Mouse (Mus musculus): ENCODE measurements around the gene Aire. TPM values are rescaled to one million over a fixed set of nuclear protein-coding genes. Genes with fewer than 3 reads are reported as not detected.

Aire gene
- polyA plus RNA-seq (2016; fragmentation: Nextera tagmentation; extraction: Ambion mirVana) = 0.17 and 0.22 TPM in 2 replicates

GRCm38 (mm10) chr10:78043406-78043836, at the start of gene Aire:
Gene Aire (minus strand): TSS chr10:78043610.
- 3% methylated on average over 27 of the region's 27 CpGs for WGBS
- no peak within 1 kb of the TSS for H3K27ac ChIP-seq
- H3K4me2 ChIP-seq (replicated peaks) = peak within 1 kb of the TSS; percentile 56
- peak within 1 kb of the TSS; percentile 26 for H3K4me3 ChIP-seq
- H3K4me1 ChIP-seq = 0 out of 2 replicates have a peak, but pooled peaks cover 6% of the 10 kb centered on the region
- H3K9me3 ChIP-seq = no peaks in the 10 kb centered on the region
- peak; percentile 66 for ATAC-seq (ENCODE audit: low FRiP score, low read depth)
- H3K27me3 ChIP-seq (replicated peaks) = no peaks in the 10 kb centered on the region
- H3K36me3 ChIP-seq = no peaks in the 10 kb centered on the region
- no peak within 1 kb of the TSS for H3K9ac ChIP-seq

DNA sequence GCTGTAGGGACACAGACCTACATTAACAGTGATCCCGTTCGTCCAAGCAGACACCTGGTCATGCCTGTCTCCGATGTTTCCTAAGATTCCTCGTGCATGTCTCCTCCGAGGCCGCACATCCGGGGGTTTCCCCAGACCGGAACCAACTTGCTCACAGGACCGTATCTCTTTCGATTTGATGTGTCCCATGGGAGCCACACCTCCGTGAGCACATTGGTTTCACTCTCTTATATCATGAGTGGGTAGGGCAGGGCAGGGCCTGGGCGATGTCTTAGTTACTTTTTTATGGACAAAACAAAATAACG, 49.3 kb upstream of the Aire start:
- H3K9me3 ChIP-seq = no peaks in the 10 kb centered on the region
- WGBS = 90% methylated on average over 13 of the region's 13 CpGs
- H3K36me3 ChIP-seq = no peaks in the 10 kb centered on the region
- no peaks in the 10 kb centered on the region for H3K4me1 ChIP-seq
- H3K27ac ChIP-seq = no peak overlapping the region
- no peaks in the 10 kb centered on the region for H3K27me3 ChIP-seq (replicated peaks)
- H3K4me2 ChIP-seq (replicated peaks) = no peak overlapping the region
- no peak for ATAC-seq (ENCODE audit: low FRiP score, low read depth)
- no peak overlapping the region for H3K4me3 ChIP-seq
- no peak overlapping the region for H3K9ac ChIP-seq

- Histone ChIP-seq H3K4me2 (replicated peaks) (no peak overlapping the region), H3K27ac (no peak overlapping the region), H3K27me3 (replicated peaks) (no peaks in the 10 kb centered on the region), H3K4me3 (no peak overlapping the region), H3K9me3 (no peaks in the 10 kb centered on the region), H3K4me1 (no peaks in the 10 kb centered on the region), H3K36me3 (no peaks in the 10 kb centered on the region), H3K9ac (no peak overlapping the region)
- ATAC-seq (ENCODE audit: low FRiP score, low read depth) = no peak
- WGBS = 89% methylated on average over 23 of the region's 23 CpGs
These were observed 48.7 kb upstream of the Aire start for GRCm38 (mm10) chr10:78091865-78092724.

GRCm38 (mm10) chr10:78090706-78091491, 47.5 kb upstream of the Aire start:
- H3K4me3 ChIP-seq = no peak overlapping the region
- no peak overlapping the region for H3K27ac ChIP-seq
- no peak for ATAC-seq (ENCODE audit: low FRiP score, low read depth)
- no peaks in the 10 kb centered on the region for H3K27me3 ChIP-seq (replicated peaks)
- H3K4me1 ChIP-seq = no peaks in the 10 kb centered on the region
- 86% methylated on average over 4 of the region's 4 CpGs for WGBS
- no peaks in the 10 kb centered on the region for H3K9me3 ChIP-seq
- no peak overlapping the region for H3K9ac ChIP-seq
- H3K4me2 ChIP-seq (replicated peaks) = no peak overlapping the region
- no peaks in the 10 kb centered on the region for H3K36me3 ChIP-seq

DNA sequence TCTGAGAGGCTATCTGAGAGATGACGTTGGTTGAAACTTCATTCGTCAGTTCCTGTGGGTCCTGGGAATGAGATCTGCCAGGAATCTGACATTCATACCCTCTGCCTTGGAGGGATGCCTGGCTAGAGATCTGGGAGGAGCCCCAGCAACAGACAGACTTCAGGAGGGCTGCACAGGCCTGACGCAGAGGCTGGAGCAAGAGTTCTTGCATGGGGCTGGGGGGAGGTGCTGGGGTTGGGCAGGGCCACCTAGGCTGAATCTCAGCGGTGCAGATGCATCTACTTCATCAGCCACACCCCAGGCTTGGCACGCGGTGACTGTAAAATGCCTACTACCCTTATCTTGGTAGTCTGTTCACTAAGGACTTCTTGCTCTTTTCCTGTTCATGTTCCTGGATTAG, 46.8 kb upstream of the Aire start:
- 65% methylated on average over 6 of the region's 6 CpGs for WGBS
- Histone ChIP-seq H3K4me3 (no peak overlapping the region), H3K36me3 (no peaks in the 10 kb centered on the region), H3K4me1 (no peaks in the 10 kb centered on the region), H3K27ac (no peak overlapping the region), H3K9ac (no peak overlapping the region), H3K4me2 (replicated peaks) (no peak overlapping the region), H3K27me3 (replicated peaks) (no peaks in the 10 kb centered on the region), H3K9me3 (no peaks in the 10 kb centered on the region)
- no peak for ATAC-seq (ENCODE audit: low FRiP score, low read depth)

- H3K36me3 ChIP-seq = no peaks in the 10 kb centered on the region
- ATAC-seq (ENCODE audit: low FRiP score, low read depth) = no peak
- no peak overlapping the region for H3K4me2 ChIP-seq (replicated peaks)
- H3K4me1 ChIP-seq = no peaks in the 10 kb centered on the region
- H3K27ac ChIP-seq = no peak overlapping the region
- H3K9ac ChIP-seq = no peak overlapping the region
- WGBS = 89% methylated on average over 6 of the region's 6 CpGs
- no peak overlapping the region for H3K4me3 ChIP-seq
- no peaks in the 10 kb centered on the region for H3K9me3 ChIP-seq
- no peaks in the 10 kb centered on the region for H3K27me3 ChIP-seq (replicated peaks)
These were observed 43.7 kb upstream of the Aire start for GRCm38 (mm10) chr10:78087101-78087511.

DNA sequence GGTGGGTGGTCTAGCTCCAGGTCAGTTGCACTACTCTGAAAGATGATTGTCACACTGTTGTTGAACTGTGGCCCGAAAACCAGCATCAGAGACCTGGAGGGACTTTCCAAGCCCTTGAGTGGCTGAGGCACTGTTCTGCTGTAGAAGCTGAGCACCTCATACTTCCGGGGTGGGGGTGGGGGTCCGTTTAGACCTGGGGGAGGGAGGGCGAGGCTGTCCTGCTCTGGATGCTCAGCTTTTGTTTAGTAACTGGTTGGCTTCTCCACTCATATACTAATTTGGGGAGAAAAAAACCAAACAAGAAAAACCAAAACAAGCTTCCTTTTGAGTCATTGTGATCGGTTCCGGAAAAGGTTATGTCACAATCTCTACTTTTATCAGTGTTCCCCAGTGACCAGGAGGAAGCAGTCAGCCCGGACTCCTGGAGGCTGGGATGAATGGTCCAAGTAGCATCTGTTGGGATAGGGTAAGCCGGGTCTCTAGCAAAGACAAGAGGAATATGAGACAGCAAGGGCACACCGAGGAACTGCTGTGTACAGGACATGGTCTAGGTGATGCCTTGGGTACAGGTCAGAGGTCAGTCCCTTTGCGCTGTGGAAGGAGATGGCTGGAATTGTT, 43.1 kb upstream of the Aire start:
- Histone ChIP-seq H3K36me3 (no peaks in the 10 kb centered on the region), H3K9me3 (no peaks in the 10 kb centered on the region)
- 85% methylated on average over 10 of the region's 10 CpGs for WGBS

DNA sequence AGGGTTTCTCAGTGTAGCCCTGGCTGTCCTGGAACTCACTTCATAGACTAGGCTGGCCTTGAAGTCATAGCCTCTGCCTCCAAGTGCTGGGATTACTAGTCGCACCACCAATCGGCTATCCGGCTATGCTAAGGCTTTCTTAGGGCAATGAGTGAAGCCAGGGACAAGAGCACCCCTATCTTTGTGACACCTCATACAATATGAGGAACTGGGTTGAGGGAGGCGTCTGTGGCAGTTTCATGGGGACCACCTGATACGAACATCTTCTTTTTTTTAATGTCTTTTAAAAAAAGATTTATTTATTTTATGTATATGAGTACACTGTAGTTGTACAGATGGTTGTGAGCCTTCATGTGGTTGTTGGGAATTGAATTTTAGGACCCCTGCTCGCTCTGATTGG, 42.3 kb upstream of the Aire start:
- WGBS = 93% methylated on average over 6 of the region's 6 CpGs
- no peak for ATAC-seq (ENCODE audit: low FRiP score, low read depth)
- Histone ChIP-seq H3K9me3 (no peaks in the 10 kb centered on the region), H3K4me1 (no peaks in the 10 kb centered on the region), H3K27me3 (replicated peaks) (no peaks in the 10 kb centered on the region), H3K4me3 (no peak overlapping the region), H3K27ac (no peak overlapping the region), H3K4me2 (replicated peaks) (no peak overlapping the region), H3K36me3 (no peaks in the 10 kb centered on the region), H3K9ac (no peak overlapping the region)

More for the DNA sequence above, 43.1 kb upstream of the Aire start:
- no peak overlapping the region for H3K4me2 ChIP-seq (replicated peaks)
- no peaks in the 10 kb centered on the region for H3K27me3 ChIP-seq (replicated peaks)
- no peak overlapping the region for H3K27ac ChIP-seq
- no peaks in the 10 kb centered on the region for H3K4me1 ChIP-seq
- H3K4me3 ChIP-seq = no peak overlapping the region
- ATAC-seq (ENCODE audit: low FRiP score, low read depth) = no peak
- no peak overlapping the region for H3K9ac ChIP-seq

- no peak overlapping the region for H3K4me3 ChIP-seq
- H3K4me1 ChIP-seq = no peaks in the 10 kb centered on the region
- ATAC-seq (ENCODE audit: low FRiP score, low read depth) = no peak
- H3K9me3 ChIP-seq = no peaks in the 10 kb centered on the region
- no peak overlapping the region for H3K9ac ChIP-seq
- H3K36me3 ChIP-seq = no peaks in the 10 kb centered on the region
- H3K27ac ChIP-seq = no peak overlapping the region
- no peaks in the 10 kb centered on the region for H3K27me3 ChIP-seq (replicated peaks)
- 70% methylated on average over 1 of the region's 1 CpGs for WGBS
- no peak overlapping the region for H3K4me2 ChIP-seq (replicated peaks)
These were observed 40.7 kb upstream of the Aire start for GRCm38 (mm10) chr10:78084073-78084472.

DNA sequence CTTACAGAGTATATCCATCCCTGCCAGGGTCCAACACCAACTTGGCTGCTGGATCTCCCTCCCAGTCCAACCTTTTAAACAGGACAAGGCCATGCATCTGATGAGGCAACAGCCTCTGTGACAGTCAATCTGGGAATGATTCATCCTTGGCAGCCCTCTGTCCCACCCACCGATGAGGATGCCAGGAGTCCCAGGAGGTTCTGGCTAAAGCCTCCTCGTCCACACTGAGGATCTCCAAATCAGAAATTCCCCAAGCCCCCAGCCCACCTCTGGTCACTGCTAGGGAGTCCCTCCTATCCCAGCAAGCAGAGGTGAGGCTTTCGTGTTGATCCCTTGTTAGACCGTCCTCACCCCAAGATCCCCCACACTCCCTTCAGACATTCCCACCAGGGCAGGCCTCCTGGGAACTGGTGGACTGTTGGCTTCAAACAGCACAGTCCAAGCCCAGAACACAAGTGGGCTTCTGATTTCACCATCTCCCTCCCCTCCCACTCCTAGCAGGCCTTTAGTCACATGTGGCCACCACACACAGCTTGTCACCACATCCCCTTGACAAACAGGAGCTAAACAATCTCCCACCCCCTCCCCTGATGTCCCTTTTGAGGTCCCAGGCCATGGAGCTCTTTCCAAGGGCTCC, 36.7 kb upstream of the Aire start:
- 80% methylated on average over 4 of the region's 4 CpGs for WGBS
- Histone ChIP-seq H3K36me3 (no peaks in the 10 kb centered on the region), H3K27me3 (replicated peaks) (no peaks in the 10 kb centered on the region), H3K9ac (no peak overlapping the region), H3K27ac (no peak overlapping the region), H3K9me3 (no peaks in the 10 kb centered on the region), H3K4me3 (no peak overlapping the region), H3K4me1 (no peaks in the 10 kb centered on the region), H3K4me2 (replicated peaks) (no peak overlapping the region)
- no peak for ATAC-seq (ENCODE audit: low FRiP score, low read depth)

DNA sequence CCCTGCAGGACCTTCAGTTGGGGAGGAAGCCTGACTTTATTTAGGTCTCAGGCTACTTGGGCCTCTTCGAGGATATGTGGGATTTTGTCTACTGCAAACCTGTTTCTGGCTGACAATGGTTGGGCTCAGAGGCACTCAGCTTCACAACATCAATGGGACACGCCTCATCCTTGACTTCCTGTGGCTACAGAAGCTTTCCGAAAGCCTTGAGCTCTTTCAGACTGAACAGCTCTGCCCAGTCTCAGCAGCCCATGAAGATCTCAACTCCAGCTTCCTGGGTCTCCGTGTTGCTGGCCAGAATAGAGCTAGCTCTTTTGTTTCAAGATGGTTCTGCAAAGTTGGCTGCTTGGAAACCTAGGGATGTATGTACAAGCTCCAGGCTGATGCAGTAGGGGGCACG, 34.9 kb upstream of the Aire start:
- H3K36me3 ChIP-seq = no peaks in the 10 kb centered on the region
- no peak overlapping the region for H3K9ac ChIP-seq
- WGBS = 85% methylated on average over 5 of the region's 5 CpGs
- no peak overlapping the region for H3K4me2 ChIP-seq (replicated peaks)
- no peak for ATAC-seq (ENCODE audit: low FRiP score, low read depth)
- H3K4me1 ChIP-seq = no peaks in the 10 kb centered on the region
- no peaks in the 10 kb centered on the region for H3K9me3 ChIP-seq
- no peaks in the 10 kb centered on the region for H3K27me3 ChIP-seq (replicated peaks)
- H3K4me3 ChIP-seq = no peak overlapping the region
- H3K27ac ChIP-seq = no peak overlapping the region

DNA sequence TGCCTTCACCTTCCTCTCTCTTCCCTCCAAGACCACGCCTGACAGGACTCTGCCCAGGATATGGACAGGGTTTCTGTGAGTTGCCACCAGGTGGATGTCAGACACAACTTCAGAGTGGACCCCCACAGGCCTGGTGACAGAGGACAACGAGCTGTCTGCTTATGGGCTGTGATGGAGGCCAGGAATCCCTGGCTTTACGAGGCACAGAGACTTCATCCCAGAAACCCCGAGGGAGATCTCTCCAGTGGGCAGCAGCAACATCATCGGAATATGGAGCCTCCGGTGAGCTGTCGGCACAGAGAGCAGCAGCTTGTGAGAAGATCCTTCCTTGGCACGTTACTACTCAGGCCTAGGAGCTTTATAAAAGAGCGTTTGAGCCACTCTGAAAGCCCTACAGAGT, 34.5 kb upstream of the Aire start:
- no peak overlapping the region for H3K9ac ChIP-seq
- H3K36me3 ChIP-seq = no peaks in the 10 kb centered on the region
- no peak overlapping the region for H3K4me2 ChIP-seq (replicated peaks)
- no peak for ATAC-seq (ENCODE audit: low FRiP score, low read depth)
- no peaks in the 10 kb centered on the region for H3K9me3 ChIP-seq
- H3K27ac ChIP-seq = no peak overlapping the region
- no peaks in the 10 kb centered on the region for H3K4me1 ChIP-seq
- WGBS = 81% methylated on average over 9 of the region's 9 CpGs
- H3K27me3 ChIP-seq (replicated peaks) = no peaks in the 10 kb centered on the region
- no peak overlapping the region for H3K4me3 ChIP-seq
